Mouse (Mus musculus) brain, embryonic 14.5 days (tissue): ENCODE results near the gene Kpna2.

Experiments used
- CTCF ChIP-seq: fragments of 200-500 bp; IDR thresholded peaks from 2 replicates; pipeline ENCODE4 v1.5.1; 2012; ENCODE audit warnings: inconsistent platforms, mild to moderate bottlenecking, moderate library complexity, borderline replicate concordance; ENCODE audit not compliant: insufficient read depth, insufficient read length; ENCODE audit errors: extremely low read depth
- POLR2A ChIP-seq: fragments of 200-500 bp; IDR thresholded peaks from 2 replicates; pipeline ENCODE4 v1.6.1; 2012; ENCODE audit warnings: mild to moderate bottlenecking, inconsistent platforms, borderline replicate concordance; ENCODE audit not compliant: poor library complexity, insufficient read depth, insufficient read length, severe bottlenecking; ENCODE audit errors: extremely low read depth

DNA sequence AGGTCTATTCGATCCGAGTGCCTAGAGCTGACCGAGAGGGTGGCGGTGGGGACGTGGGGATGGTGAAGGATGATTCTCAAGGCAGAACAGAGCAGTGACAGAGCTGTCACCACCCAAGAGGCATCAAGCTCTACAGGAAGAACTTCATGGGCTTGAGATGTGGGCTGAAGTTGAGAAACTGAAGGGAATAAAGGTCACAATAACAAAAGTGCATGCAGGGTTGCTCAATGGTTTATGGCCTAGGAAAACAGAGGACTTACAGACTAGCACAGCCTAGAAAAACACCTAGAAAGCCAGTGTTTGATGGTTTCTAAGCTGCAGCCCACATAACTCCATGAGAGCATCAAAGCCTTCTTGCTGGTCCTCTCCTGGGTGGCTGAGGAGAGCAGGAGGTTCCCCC, 40.1 kb upstream of the Kpna2 start:
- TF ChIP-seq CTCF (no peak), POLR2A (no peak)
